Mouse (Mus musculus): Measurements from ENCODE around the gene Mogat2. TPM values are rescaled to one million over a fixed set of nuclear protein-coding genes. Genes with fewer than 3 reads are reported as not detected.

The Mogat2 gene
- polyA plus RNA-seq (2015; fragmentation: Nextera tagmentation; extraction: Ambion mirVana), result 0.80 and 1.3 TPM in 2 replicates

GRCm38 (mm10) chr7:99238417-99238816 is at the start of gene Mogat2:
Mogat2 (minus strand) TSS chr7:99238619.
- Histone ChIP-seq H3K27ac (ENCODE audit: low read depth, low read length) (no peak within 1 kb of the TSS), H3K4me2 (ENCODE audit: low read length) (peak within 1 kb of the TSS; percentile 26; the same call in 1 of the 2 replicates), H3K4me1 (ENCODE audit: control insufficient read depth, insufficient read depth, low read depth, low read length) (no peaks in the 10 kb centered on the region), H3K36me3 (ENCODE audit: control insufficient read depth, insufficient read depth, low read length) (no peaks in the 10 kb centered on the region), H3K27me3 (replicated peaks; ENCODE audit: control insufficient read depth, insufficient read depth, low read length) (0 out of 2 replicates have a peak, but pooled peaks cover 2% of the 10 kb centered on the region), H3K9ac (ENCODE audit: low read depth, low read length) (no peak within 1 kb of the TSS), H3K9me3 (ENCODE audit: control insufficient read depth, low read length) (no peaks in the 10 kb centered on the region), H3K4me3 (ENCODE audit: low read length) (0 out of 2 replicates have a peak within 1 kb of the TSS, but pooled peaks have one; percentile 4)
- no peak; the same call in 1 of the 2 replicates for ATAC-seq
- WGBS, result 15% methylated on average over 13 of the region's 13 CpGs

- 10% methylated on average over 3 of the region's 3 CpGs for WGBS
- H3K4me1 ChIP-seq (ENCODE audit: control insufficient read depth, insufficient read depth, low read depth, low read length), result peaks cover 17% of the 10 kb centered on the region
- H3K9me3 ChIP-seq (ENCODE audit: control insufficient read depth, low read length), result no peaks in the 10 kb centered on the region
- no peak overlapping the region for H3K9ac ChIP-seq (ENCODE audit: low read depth, low read length)
- peak; percentile 92 for ATAC-seq
- peaks cover 3% of the 10 kb centered on the region; the same call in 1 of the 2 replicates for H3K36me3 ChIP-seq (ENCODE audit: control insufficient read depth, insufficient read depth, low read length)
- no peak overlapping the region for H3K4me3 ChIP-seq (ENCODE audit: low read length)
- peak overlapping the region; percentile 61 for H3K27ac ChIP-seq (ENCODE audit: low read depth, low read length)
- no peaks in the 10 kb centered on the region for H3K27me3 ChIP-seq (replicated peaks; ENCODE audit: control insufficient read depth, insufficient read depth, low read length)
- no peak overlapping the region for H3K4me2 ChIP-seq (ENCODE audit: low read length)
These were observed 48.9 kb upstream of the Mogat2 start for GRCm38 (mm10) chr7:99287287-99287686.

- no peaks in the 10 kb centered on the region for H3K27me3 ChIP-seq (replicated peaks; ENCODE audit: control insufficient read depth, insufficient read depth, low read length)
- H3K36me3 ChIP-seq (ENCODE audit: control insufficient read depth, insufficient read depth, low read length), result no peaks in the 10 kb centered on the region
- ATAC-seq, result no peak
- peaks cover 15% of the 10 kb centered on the region for H3K4me1 ChIP-seq (ENCODE audit: control insufficient read depth, insufficient read depth, low read depth, low read length)
- no peak overlapping the region for H3K4me2 ChIP-seq (ENCODE audit: low read length)
- H3K4me3 ChIP-seq (ENCODE audit: low read length), result no peak overlapping the region
- no peak overlapping the region for H3K9ac ChIP-seq (ENCODE audit: low read depth, low read length)
- no peaks in the 10 kb centered on the region for H3K9me3 ChIP-seq (ENCODE audit: control insufficient read depth, low read length)
- 52% methylated on average over 8 of the region's 8 CpGs for WGBS
- H3K27ac ChIP-seq (ENCODE audit: low read depth, low read length), result no peak overlapping the region
These were observed 41.2 kb upstream of the Mogat2 start for GRCm38 (mm10) chr7:99279586-99279985.

- no peaks in the 10 kb centered on the region for H3K36me3 ChIP-seq (ENCODE audit: control insufficient read depth, insufficient read depth, low read length)
- no peak overlapping the region for H3K4me2 ChIP-seq (ENCODE audit: low read length)
- 86% methylated on average over 8 of the region's 8 CpGs for WGBS
- no peak overlapping the region for H3K27ac ChIP-seq (ENCODE audit: low read depth, low read length)
- no peak overlapping the region for H3K9ac ChIP-seq (ENCODE audit: low read depth, low read length)
- peaks cover 23% of the 10 kb centered on the region for H3K4me1 ChIP-seq (ENCODE audit: control insufficient read depth, insufficient read depth, low read depth, low read length)
- H3K27me3 ChIP-seq (replicated peaks; ENCODE audit: control insufficient read depth, insufficient read depth, low read length), result no peaks in the 10 kb centered on the region
- H3K9me3 ChIP-seq (ENCODE audit: control insufficient read depth, low read length), result no peaks in the 10 kb centered on the region
- no peak for ATAC-seq
- H3K4me3 ChIP-seq (ENCODE audit: low read length), result no peak overlapping the region
These were observed 39.9 kb upstream of the Mogat2 start for GRCm38 (mm10) chr7:99278309-99278708.

DNA sequence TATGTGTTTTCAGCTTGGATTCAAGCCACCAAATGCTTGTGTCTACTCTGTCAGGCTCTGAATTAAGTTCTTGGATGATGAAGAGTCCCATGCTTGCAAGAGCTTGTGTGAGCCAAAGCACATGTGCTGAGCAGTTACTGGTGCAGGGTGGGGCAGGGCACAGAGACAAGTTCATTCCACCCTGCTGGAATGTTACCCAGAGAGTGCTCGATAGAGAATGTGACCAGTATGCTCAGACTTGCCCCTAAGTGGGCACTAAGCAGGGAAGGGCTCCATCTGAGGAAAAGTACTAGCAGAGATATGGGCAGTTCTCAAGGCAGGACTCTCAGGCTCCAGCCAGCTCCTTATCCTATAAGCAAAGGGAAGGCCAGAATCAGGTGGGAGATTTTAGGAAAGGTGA is 38.3 kb upstream of the Mogat2 start:
- Histone ChIP-seq H3K4me2 (ENCODE audit: low read length) (no peak overlapping the region), H3K27ac (ENCODE audit: low read depth, low read length) (no peak overlapping the region), H3K4me1 (ENCODE audit: control insufficient read depth, insufficient read depth, low read depth, low read length) (peaks cover 34% of the 10 kb centered on the region), H3K9ac (ENCODE audit: low read depth, low read length) (no peak overlapping the region), H3K4me3 (ENCODE audit: low read length) (no peak overlapping the region), H3K36me3 (ENCODE audit: control insufficient read depth, insufficient read depth, low read length) (no peaks in the 10 kb centered on the region), H3K27me3 (replicated peaks; ENCODE audit: control insufficient read depth, insufficient read depth, low read length) (no peaks in the 10 kb centered on the region), H3K9me3 (ENCODE audit: control insufficient read depth, low read length) (no peaks in the 10 kb centered on the region)
- 81% methylated on average over 1 of the region's 1 CpGs for WGBS
- no peak for ATAC-seq

DNA sequence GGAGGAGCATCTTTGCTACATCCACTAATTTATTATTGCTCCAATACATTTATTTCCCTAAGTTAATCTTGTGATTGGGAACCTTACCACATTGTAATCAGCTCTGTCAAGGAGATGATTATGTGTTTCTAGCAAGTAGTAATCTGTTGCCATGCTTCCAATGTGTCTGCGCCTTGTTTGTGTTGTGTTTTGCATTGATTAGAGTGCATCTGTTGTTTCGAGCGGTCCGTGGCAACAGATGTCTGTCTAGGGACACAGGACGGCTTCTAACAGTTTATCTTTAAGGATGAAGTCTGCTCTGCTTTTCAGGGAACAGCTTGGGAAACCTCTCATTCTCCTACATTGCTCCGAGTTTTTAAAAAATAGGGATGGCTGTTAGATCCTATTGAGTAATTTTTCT is 36.7 kb upstream of the Mogat2 start:
- H3K4me1 ChIP-seq (ENCODE audit: control insufficient read depth, insufficient read depth, low read depth, low read length), result peaks cover 45% of the 10 kb centered on the region
- no peak overlapping the region for H3K27ac ChIP-seq (ENCODE audit: low read depth, low read length)
- ATAC-seq, result no peak
- H3K27me3 ChIP-seq (replicated peaks; ENCODE audit: control insufficient read depth, insufficient read depth, low read length), result no peaks in the 10 kb centered on the region
- no peaks in the 10 kb centered on the region for H3K9me3 ChIP-seq (ENCODE audit: control insufficient read depth, low read length)
- WGBS, result 21% methylated on average over 6 of the region's 6 CpGs
- no peaks in the 10 kb centered on the region for H3K36me3 ChIP-seq (ENCODE audit: control insufficient read depth, insufficient read depth, low read length)
- H3K4me3 ChIP-seq (ENCODE audit: low read length), result peak overlapping the region; percentile 6; the same call in 1 of the 2 replicates
- H3K4me2 ChIP-seq (ENCODE audit: low read length), result peak overlapping the region; percentile 38
- H3K9ac ChIP-seq (ENCODE audit: low read depth, low read length), result no peak overlapping the region

- no peaks in the 10 kb centered on the region for H3K36me3 ChIP-seq (ENCODE audit: control insufficient read depth, insufficient read depth, low read length)
- WGBS, result 38% methylated on average over 9 of the region's 9 CpGs
- H3K4me1 ChIP-seq (ENCODE audit: control insufficient read depth, insufficient read depth, low read depth, low read length), result peaks cover 39% of the 10 kb centered on the region
- peak overlapping the region; percentile 55; the same call in 1 of the 2 replicates for H3K27ac ChIP-seq (ENCODE audit: low read depth, low read length)
- H3K9me3 ChIP-seq (ENCODE audit: control insufficient read depth, low read length), result no peaks in the 10 kb centered on the region
- peak overlapping the region; percentile 96 for H3K4me3 ChIP-seq (ENCODE audit: low read length)
- H3K27me3 ChIP-seq (replicated peaks; ENCODE audit: control insufficient read depth, insufficient read depth, low read length), result no peaks in the 10 kb centered on the region
- peak overlapping the region; percentile 97 for H3K9ac ChIP-seq (ENCODE audit: low read depth, low read length)
- no peak for ATAC-seq
- peak overlapping the region; percentile 89 for H3K4me2 ChIP-seq (ENCODE audit: low read length)
These were observed 33.2 kb upstream of the Mogat2 start for GRCm38 (mm10) chr7:99271630-99272029.

DNA sequence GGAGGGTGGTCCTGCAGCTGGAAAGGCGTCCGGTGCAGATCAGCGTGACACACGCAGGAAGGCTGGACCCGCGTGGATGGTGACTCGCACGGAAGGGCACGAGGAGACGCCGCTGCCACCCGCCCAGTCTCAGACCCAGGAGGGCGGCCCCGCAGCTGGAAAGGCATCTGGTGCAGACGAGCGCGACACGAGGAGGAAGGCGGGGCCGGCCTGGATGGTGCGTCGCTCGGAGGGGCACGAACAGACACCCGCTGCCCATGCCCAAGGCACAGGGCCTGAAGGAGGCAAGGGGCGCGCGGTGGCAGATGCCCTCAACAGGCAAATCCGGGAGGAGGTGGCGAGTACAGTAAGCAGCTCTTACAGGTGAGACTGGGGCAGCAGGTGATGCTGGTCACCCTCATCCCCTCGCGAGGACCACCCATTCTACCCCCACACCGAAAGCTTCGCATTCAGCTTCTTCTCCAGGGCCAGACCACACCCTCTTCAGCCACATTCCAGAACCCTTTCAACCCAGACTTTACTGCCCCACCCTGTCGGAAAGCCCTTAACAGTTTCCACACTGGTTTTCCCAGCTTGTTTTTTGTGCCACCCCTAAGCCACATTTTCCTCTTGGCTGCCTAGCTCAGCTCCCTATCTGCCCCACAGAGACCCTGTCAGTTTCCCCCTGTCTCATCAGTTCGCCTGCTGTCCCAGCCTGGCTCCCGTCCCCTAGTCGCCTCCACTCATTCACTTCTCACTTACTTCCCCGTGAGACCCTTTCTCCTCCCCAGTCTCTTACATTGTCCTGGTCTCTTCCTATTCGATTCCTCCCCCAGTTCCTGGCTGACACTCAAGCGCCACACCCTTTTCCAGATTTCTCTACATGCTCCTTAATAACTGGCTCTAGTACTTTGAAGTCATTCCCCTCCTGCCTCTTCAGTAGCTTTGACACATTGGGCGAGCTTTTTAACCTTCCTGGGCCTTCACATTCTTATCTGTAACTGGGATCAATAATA is 30.8 kb upstream of the Mogat2 start:
- H3K27me3 ChIP-seq (replicated peaks; ENCODE audit: control insufficient read depth, insufficient read depth, low read length), result no peaks in the 10 kb centered on the region
- peak overlapping the region; percentile 89 for H3K4me2 ChIP-seq (ENCODE audit: low read length)
- peaks cover 30% of the 10 kb centered on the region for H3K4me1 ChIP-seq (ENCODE audit: control insufficient read depth, insufficient read depth, low read depth, low read length)
- 4% methylated on average over 41 of the region's 42 CpGs for WGBS
- H3K9ac ChIP-seq (ENCODE audit: low read depth, low read length), result peak overlapping the region; percentile 97
- no peaks in the 10 kb centered on the region for H3K36me3 ChIP-seq (ENCODE audit: control insufficient read depth, insufficient read depth, low read length)
- H3K4me3 ChIP-seq (ENCODE audit: low read length), result peak overlapping the region; percentile 96
- H3K27ac ChIP-seq (ENCODE audit: low read depth, low read length), result no peak overlapping the region; the same call in 1 of the 2 replicates
- no peak for ATAC-seq
- no peaks in the 10 kb centered on the region for H3K9me3 ChIP-seq (ENCODE audit: control insufficient read depth, low read length)

DNA sequence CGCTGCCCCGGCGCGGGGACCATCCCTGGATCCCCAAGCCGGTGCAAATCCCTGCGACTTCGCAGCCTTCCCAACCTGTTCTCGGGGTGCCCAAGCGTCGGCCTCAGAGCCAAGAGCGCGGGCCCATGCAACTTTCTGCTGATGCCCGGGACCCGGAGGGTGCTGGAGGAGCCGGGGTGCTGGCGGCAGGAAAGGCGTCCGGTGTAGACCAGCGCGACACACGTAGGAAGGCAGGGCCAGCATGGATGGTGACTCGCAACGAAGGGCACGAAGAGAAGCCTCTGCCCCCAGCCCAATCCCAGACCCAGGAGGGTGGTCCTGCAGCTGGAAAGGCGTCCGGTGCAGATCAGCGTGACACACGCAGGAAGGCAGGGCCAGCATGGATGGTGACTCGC is 30.1 kb upstream of the Mogat2 start:
- Histone ChIP-seq H3K27ac (ENCODE audit: low read depth, low read length) (peak overlapping the region; percentile 97), H3K4me1 (ENCODE audit: control insufficient read depth, insufficient read depth, low read depth, low read length) (peaks cover 26% of the 10 kb centered on the region), H3K9ac (ENCODE audit: low read depth, low read length) (peak overlapping the region; percentile 97), H3K36me3 (ENCODE audit: control insufficient read depth, insufficient read depth, low read length) (no peaks in the 10 kb centered on the region), H3K4me2 (ENCODE audit: low read length) (peak overlapping the region; percentile 89), H3K9me3 (ENCODE audit: control insufficient read depth, low read length) (no peaks in the 10 kb centered on the region), H3K4me3 (ENCODE audit: low read length) (peak overlapping the region; percentile 96), H3K27me3 (replicated peaks; ENCODE audit: control insufficient read depth, insufficient read depth, low read length) (no peaks in the 10 kb centered on the region)
- peak; percentile 1; the same call in 1 of the 2 replicates for ATAC-seq
- under 1% methylated on average over 29 of the region's 29 CpGs for WGBS

Measured in hindbrain, embryonic 16.5 days (tissue).